Mouse (Mus musculus) testis, adult 10 weeks (tissue): ENCODE results near the gene Tgfbr3. TPM values are rescaled to one million over a fixed set of nuclear protein-coding genes. Genes with fewer than 3 reads are reported as not detected.

ENCODE experiments used
- polyA plus RNA-seq: library from polyadenylated mRNA; stranded (reverse); fragments of 350-450 nt; fragmentation: Illumina TruSeq; extraction: RNeasy Lipid Tissue Mini Kit (QIAGEN cat#74804); gene quantifications from one replicate; pipeline ENCODE4 v1.2.3, GENCODE M21; 2014; ENCODE audit warnings: low read depth, low replicate concordance

The Tgfbr3 gene
- 10.2 TPM for polyA plus RNA-seq

DNA sequence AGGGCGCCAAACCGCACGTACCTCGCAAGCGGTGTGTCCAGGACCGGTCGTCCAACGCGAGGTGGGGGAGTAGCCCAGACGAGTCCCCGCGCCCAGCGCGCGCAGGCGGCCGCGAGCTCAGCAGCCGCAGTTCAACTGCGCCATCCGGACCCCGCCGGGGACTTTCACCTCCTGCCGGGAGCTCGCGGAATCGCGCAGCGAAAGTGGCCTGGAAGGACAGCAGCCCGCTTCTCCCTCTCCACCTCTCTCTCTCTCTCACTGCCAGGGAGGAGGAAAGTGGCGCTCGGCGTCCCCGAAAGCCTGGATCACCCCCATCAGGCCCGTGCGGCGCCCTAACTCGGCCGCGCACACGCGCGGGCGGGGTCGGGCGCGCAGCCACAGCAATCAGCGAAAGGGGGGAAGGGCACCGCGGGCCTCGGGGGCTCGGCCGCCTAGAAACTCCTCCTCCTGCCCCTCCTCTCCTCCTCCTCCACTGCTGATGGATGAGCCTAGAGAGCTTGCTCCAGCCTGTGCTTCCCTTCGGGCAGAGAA lies at the start of gene Tgfbr3:
Gene Tgfbr3, minus strand, starts transcription at position 396 of the 531 bp plus-strand sequence.

DNA sequence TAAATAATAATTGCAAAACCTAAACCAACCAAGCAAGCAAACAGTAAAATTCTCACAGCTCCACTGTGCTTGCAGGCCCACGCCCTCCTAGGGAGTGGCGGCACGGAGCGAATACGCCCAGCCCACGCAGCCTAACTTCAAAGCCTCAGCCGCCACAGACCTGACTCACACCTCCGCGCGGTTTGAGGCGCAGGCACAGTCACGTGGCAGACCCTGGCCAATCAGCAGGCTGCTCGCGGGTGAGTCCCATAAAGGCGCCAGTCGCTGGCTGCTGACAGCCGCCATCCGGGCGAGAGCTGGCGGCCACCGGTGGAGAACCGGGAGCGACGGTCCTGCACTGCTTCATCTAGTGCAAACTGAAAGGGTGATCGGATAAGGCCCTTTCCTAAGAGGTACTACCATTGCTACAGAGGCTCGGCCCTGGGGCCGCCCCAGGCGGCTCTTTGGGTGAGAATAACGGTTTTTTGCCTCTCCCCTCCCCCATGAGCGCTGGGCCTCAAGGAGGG lies 41.5 kb upstream of the Tgfbr3 start, which contains the start of gene Brdt:
Gene Brdt, plus strand, starts transcription at position 244 of the 506 bp plus-strand sequence.

Other genes with a start within 250 kb of the Tgfbr3 start
- gene Brdt, start 41.5 kb upstream of the Tgfbr3 start, polyA plus RNA-seq = 508 TPM
- gene Ephx4, start 113.1 kb upstream of the Tgfbr3 start, polyA plus RNA-seq = 8.2 TPM
- 214 TPM for gene Lpcat2b, start 141.9 kb upstream of the Tgfbr3 start, polyA plus RNA-seq
- gene Btbd8, start 148.4 kb upstream of the Tgfbr3 start, polyA plus RNA-seq = 21.0 TPM
- gene Gm42669, start 218.0 kb upstream of the Tgfbr3 start, polyA plus RNA-seq = 1.7 TPM
- 60.9 TPM for gene 1700028K03Rik, start 245.1 kb upstream of the Tgfbr3 start, polyA plus RNA-seq